Mouse (Mus musculus): ENCODE results near the gene Gm4952.
A peak's percentile ranks its signal among the peaks of the same experiment; 100 is the strongest.
"Not testable (repeated sequence)": the region's sequence is repeated elsewhere in the genome, so short reads cannot be mapped to it uniquely, and the experiment has no call there.

Gm4952 gene

DNA sequence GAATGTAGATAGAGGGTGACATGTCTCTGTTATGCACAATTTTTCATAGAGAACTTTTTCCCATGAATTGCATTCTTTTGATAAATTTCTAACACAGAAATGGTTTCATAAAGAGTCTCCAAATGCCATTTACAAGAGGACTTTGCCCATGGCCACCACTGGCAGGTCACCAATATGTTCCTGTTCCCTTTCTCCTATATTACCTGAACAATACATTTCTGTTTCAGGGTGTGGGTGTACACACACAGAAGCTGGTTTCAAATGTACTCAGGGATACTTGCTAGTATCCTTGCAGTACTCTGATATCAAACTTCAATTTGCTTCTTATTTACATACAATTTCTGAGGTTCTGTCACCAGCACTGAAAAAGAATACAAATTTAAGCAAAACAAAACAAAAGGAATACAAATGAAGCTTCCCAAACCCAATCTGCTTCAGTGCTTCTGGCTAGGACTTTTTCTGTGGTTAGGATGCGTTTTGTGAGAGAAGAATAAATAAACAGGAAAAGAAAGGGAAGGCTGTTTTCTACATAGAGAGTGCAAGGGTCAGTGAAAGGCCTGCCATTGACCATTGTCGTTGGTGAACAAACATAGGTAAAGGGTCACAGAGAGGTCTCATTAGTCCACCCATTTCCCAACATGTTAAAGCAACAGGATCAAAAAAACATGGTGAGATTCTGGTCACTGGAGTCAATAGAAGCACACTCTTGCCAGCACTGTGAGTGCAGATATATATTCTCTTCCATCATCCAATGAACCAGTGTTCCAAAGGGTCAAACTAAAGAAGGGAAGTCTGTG, 1.1 kb downstream of the Gm4952 start:
- DNase-seq: no peak

DNA sequence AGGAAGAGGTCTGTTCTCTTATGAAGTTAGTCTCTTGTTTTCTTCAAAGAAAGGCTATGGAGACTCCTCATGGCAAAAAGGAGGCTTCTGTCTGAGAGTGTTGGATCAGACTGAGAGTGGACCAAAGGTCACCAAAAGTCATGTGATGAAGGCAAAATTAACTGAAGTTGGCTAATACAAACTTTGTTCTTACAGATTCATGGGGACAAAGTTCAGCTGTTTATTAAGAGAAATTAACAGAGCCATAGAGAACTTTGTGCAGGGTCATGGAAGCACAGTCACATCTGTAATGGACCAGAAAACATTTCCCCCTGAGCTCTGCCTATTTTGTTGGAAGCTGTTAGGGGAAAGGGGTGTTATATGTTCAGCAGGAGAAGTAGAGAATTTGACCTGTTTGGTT, 8.6 kb downstream of the Gm4952 start:
- peak; percentile 74 for DNase-seq

DNA sequence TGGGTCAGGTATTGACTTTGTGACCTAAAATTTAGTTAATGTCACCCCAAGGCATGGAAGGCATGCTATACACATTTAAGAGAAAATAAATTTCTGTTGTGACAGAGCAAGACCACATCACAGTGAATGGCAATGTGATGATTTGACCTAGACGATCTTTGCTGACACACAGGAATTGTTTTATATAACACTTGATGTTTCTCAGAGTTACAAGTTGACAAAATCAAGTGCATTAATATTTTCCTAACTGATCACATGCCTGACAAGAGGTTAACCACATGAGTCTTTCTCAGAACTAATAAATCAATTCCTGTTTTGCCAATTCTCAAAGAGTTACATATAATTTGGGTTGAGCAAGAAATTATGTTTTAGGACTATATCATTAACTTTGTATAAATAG, 13.9 kb downstream of the Gm4952 start:
- DNase-seq: no peak

DNA sequence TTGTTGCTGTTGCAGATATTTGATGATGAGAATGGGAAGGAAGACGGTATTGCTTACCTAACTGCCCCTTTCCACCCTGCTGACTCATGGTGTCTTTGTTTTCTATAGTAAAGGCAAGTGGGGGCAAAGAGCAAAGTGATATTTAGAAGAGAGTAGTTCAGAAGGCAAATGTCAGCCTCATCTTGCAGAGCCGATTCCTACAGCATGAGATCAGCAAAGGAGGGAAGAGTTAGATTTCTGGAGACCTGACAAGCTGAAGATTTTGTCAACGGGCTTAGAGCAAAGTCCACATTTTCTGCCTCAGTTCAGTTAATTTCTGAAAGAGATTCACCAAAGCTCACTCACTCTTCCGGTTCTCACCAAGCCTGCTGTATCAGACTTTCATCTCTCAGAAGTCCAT, 33.4 kb downstream of the Gm4952 start, which contains the start of gene Glyat:
Gene Glyat (plus strand): TSS at position 133 of the 400 bp plus-strand sequence.
- peak; percentile 53 for DNase-seq

DNA sequence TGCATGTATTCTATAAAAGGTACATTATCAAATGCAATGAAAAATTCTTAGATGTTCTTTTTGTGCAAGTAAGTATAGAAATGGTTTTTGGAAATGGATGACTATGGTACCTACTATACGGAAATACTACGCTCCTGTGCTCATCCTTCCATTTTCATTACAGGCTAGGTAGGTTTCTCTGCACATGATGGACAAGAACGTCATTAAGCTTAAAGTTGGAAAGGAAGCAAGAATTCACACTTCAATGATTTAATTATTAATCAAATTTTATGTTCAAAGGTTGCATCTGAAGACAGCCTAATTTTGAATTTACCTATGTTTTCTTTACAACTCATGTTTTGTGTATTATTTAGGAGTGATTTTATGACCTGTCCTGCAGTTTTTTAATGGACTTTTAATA, 34.5 kb downstream of the Gm4952 start:
- DNase-seq: no peak

DNA sequence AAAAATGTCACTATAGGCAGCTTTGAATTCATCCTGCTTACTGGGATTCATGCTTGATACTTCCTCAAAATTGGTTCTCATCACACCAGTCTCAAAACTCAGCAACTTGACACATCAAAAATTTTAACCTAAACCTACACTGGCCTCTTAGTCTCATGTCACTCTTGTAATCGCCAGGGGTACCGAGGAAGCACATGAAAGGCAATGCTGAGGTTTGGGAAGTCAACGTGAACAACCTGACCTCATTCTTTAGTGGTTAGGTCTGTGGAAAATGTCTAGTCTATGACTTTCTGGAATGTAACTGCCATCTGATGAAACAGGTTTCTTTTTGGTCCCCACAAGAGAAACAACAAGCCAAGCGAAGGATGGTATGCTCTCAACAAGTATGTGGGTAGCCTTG, 35.2 kb downstream of the Gm4952 start:
- DNase-seq: no peak

DNA sequence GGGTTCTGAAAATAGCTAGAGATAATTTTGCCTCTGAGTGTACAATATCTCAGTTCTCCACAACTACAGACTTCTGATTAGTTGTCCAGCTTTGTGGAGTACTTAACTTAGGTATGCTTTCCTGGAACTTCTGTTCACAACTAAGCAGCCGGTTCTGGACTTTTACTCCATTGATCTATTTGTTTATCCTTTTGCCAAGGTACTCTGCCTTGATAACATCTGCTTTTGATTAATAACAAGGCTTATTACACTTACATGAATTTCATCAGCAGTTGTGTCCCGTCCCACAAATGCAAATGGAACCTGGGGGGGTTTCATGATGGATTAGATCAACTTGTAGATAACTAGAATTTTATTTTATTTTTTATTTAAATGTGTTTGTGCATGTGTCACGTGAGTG, 37.1 kb downstream of the Gm4952 start:
- DNase-seq: no peak

DNA sequence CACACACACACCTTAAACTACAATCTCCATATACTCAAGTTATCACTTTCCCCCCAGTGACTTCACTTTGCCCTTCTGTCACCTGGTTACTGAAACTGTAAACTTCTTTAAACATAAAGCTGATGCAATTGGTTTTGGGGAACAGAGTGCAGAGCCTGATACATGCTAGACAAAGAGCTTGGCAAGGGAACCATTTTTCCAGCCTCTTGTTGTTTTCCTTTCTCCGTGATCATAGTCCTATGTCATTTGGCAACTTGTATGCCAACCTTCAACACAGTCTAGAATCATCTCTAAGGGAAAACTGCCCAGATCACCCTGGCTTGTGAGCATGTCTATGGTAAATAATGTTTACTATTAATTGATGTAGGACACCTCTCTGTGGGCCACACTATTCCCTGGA, 38.3 kb downstream of the Gm4952 start:
- no peak for DNase-seq

DNA sequence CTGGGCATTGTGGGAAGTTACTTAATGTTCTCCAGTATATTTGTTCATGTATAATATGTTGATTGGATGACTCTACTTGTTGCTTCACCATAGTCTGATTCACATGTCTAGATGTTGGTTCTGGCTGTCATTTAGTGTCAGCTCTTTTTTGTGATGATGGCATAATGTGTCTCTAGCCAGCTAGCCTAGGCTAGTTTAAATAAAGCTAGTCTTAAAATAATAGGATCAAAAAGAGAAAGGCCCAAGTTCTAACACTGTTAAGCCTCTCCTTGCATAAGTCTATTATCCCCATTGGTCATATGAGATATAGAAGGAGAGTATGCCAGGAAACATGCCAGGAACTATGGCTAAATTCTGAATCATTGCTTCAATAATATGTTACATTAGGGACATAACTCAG, 49.7 kb downstream of the Gm4952 start:
- DNase-seq: no peak

DNA sequence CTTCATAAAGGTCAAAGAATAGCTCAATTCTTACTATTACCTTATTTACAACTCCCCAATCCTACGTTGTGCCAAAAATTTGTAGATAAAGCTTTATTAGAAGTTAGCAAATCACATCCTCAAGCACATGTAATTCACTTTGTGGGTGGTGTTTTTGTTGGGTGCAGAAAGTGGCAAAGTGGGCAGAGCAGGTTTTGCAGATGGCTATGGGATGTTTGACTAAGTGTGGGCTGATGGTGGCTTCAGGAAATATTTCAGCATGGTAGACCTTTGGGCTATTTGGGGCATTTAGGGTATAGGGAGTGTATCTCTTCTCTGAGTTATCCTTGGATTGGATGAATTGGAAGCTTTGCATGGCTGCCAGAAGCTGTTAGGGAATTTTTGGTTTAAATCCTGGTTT, 66.4 kb downstream of the Gm4952 start:
- no peak for DNase-seq

DNA sequence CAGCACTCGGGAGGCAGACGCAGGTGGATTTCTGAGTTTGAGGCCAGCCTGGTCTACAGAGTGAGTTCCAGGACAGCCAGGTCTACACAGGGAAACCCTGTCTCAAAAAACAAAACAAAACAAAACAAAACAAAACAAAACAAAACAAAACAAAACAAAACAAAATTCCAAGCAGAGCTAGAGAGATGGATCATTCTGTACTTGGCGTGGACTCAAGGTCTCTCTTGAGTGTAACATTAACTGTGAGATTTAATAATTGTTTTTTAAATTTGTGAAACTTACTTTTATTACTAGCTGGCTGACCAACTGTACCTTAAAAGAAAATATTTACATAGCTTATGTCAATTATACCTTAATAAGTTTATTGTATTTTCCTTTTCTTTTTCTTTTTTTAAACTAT, 68.8 kb downstream of the Gm4952 start:
- DNase-seq: not testable (repeated sequence)

DNA sequence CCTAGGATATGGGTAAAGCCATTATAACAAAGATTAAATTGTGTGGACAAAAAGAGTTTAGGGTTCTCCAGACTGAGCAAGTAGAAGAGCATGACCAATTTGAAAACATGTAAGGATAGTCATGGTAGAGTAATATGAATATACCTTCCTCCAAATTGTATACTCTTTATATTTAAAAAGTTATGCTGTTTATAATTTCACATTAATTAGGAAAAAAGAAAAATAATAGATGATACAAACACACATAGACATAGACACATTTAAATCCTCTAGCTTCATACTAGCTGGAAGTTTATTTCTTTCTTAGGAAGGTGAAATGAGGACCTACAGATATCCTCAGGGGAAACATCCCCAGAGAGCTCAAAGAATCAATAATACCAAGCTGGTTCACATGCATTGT, 70.4 kb downstream of the Gm4952 start, which contains the start of gene Olfr1442:
Gene Olfr1442 (plus strand): TSS at position 301 of the 400 bp plus-strand sequence.
- DNase-seq: no peak

DNA sequence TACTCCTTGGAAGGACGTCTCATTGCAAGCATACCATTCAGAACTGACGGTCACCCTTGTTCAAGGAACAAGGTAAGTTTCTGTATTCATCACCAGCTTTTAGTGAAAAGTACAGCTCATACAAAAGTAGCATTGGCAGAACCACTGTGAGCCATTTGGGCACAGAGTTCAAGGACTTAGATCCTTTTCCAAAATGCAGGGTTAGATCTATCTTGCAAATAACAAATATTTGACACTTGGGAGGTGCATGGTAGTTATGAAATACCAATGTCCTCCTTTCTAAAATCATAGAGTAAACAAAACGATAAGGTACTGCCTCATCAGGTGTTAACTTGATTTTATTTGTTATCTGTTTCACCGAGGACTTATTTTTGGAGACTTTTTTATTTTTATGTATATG, 71.3 kb downstream of the Gm4952 start:
- DNase-seq: no peak

DNA sequence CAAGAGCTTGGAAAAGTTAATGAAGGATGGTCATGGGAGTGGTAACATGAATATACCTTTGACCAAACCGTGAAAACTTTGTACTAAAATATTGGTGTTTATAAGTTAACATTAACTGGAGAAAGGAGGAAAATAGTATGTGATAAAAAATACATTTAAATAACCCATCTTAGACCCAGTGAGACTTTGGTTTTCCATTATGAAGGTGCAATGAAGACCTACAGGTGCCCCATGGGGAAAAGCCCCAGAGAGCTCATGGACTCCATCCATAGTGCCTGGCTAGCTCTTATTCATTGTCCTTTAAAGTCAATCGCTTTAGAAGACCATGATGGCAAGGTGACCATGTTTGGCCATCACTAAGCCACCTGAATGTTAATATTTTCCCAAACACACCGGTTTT, 78.0 kb downstream of the Gm4952 start, which contains the start of gene Olfr1443:
Gene Olfr1443 (plus strand): TSS at position 301 of the 400 bp plus-strand sequence.
- no peak for DNase-seq
